Comparison of ENCODE assay signal across 26 mouse cellular contexts in genomic region chr15:23455344-23455743, GRCm38 (mm10).
A peak's percentile ranks its signal among the peaks of the same experiment; 100 is the strongest.
DNase-seq lines count a peak whose midpoint lies in the region; ATAC-seq and TF ChIP-seq lines count a peak whose summit lies in the region.
"Had no signal": no experiment of that assay in that cellular context is flagged by ENCODE, and none has a peak within 500 bp of the region (broad histone marks: within the 10 kb centered on the region; RNA-seq: fewer than 3 reads in every experiment).

No protein-coding gene starts in this region.

- peak overlapping the region; percentile 34; the same call in 1 of the 2 replicates for H3K27ac ChIP-seq in hindbrain, embryonic 15.5 days (replicated peaks)
- no peak overlapping the region for H3K27ac ChIP-seq in hindbrain, embryonic 10.5 days
- no peak overlapping the region for H3K27ac ChIP-seq in hindbrain, postnatal 0 days
- H3K27ac ChIP-seq: embryonic facial prominence, embryonic 13.5 days; forebrain, embryonic 10.5 days; forebrain, embryonic 15.5 days; heart, embryonic 10.5 days; heart, embryonic 15.5 days; left cerebral cortex, adult 2 months; limb, embryonic 12.5 days; liver, embryonic 15.5 days; midbrain, embryonic 12.5 days had no signal

- H3K9ac ChIP-seq in hindbrain, embryonic 15.5 days = no peak overlapping the region
- no peak overlapping the region for H3K9ac ChIP-seq in hindbrain, postnatal 0 days (replicated peaks; ENCODE audit: low read length)
- H3K9ac ChIP-seq: embryonic facial prominence, embryonic 13.5 days; forebrain, embryonic 15.5 days; heart, embryonic 15.5 days; limb, embryonic 12.5 days; liver, embryonic 15.5 days; lung, embryonic 14.5 days; midbrain, embryonic 12.5 days had no signal

- no peaks in the 10 kb centered on the region for H3K36me3 ChIP-seq in hindbrain, embryonic 15.5 days
- no peaks in the 10 kb centered on the region for H3K36me3 ChIP-seq in hindbrain, embryonic 10.5 days
- no peaks in the 10 kb centered on the region for H3K36me3 ChIP-seq in hindbrain, postnatal 0 days (ENCODE audit: insufficient read depth, low read length)
- H3K36me3 ChIP-seq: embryonic facial prominence, embryonic 13.5 days; forebrain, embryonic 10.5 days; forebrain, embryonic 15.5 days; heart, embryonic 10.5 days; heart, embryonic 15.5 days; limb, embryonic 12.5 days; liver, embryonic 15.5 days; midbrain, embryonic 12.5 days had no signal

- H3K4me2 ChIP-seq in hindbrain, embryonic 15.5 days = no peak overlapping the region
- no peak overlapping the region for H3K4me2 ChIP-seq in hindbrain, postnatal 0 days (ENCODE audit: low read depth, low read length)
- H3K4me2 ChIP-seq: embryonic facial prominence, embryonic 13.5 days; forebrain, embryonic 15.5 days; heart, embryonic 15.5 days; limb, embryonic 12.5 days; liver, embryonic 15.5 days; lung, embryonic 14.5 days; midbrain, embryonic 12.5 days had no signal

- WGBS in hindbrain, embryonic 15.5 days = 71% methylated on average over 7 of the region's 7 CpGs
- WGBS in hindbrain, embryonic 10.5 days = 87% methylated on average over 7 of the region's 7 CpGs
- WGBS in hindbrain, postnatal 0 days = 69% methylated on average over 7 of the region's 7 CpGs

- no peaks in the 10 kb centered on the region; the same call in 1 of the 2 replicates for H3K4me1 ChIP-seq in hindbrain, embryonic 15.5 days (replicated peaks)
- no peaks in the 10 kb centered on the region for H3K4me1 ChIP-seq in hindbrain, embryonic 10.5 days (replicated peaks)
- no peaks in the 10 kb centered on the region for H3K4me1 ChIP-seq in hindbrain, postnatal 0 days (ENCODE audit: insufficient read depth, low read length)
- H3K4me1 ChIP-seq: forebrain, embryonic 10.5 days; heart, embryonic 10.5 days; limb, embryonic 12.5 days; liver, embryonic 15.5 days had no signal

- no peaks in the 10 kb centered on the region for H3K27me3 ChIP-seq in hindbrain, embryonic 15.5 days
- H3K27me3 ChIP-seq in hindbrain, embryonic 10.5 days (ENCODE audit: insufficient read depth, poor library complexity, severe bottlenecking) = no peaks in the 10 kb centered on the region
- no peaks in the 10 kb centered on the region for H3K27me3 ChIP-seq in hindbrain, postnatal 0 days (ENCODE audit: insufficient read depth, low read length)
- H3K27me3 ChIP-seq: embryonic facial prominence, embryonic 13.5 days; forebrain, embryonic 15.5 days; heart, embryonic 15.5 days; limb, embryonic 12.5 days; liver, embryonic 15.5 days; midbrain, embryonic 12.5 days; Patski had no signal

- no peak for ATAC-seq in hindbrain, embryonic 15.5 days (ENCODE audit: low FRiP score, low read depth)
- ATAC-seq in hindbrain, postnatal 0 days = no peak
- ATAC-seq: forebrain, embryonic 15.5 days; intestine, postnatal 0 days; Patski had no signal

- no peaks in the 10 kb centered on the region for H3K9me3 ChIP-seq in hindbrain, embryonic 15.5 days
- H3K9me3 ChIP-seq in hindbrain, embryonic 10.5 days = no peaks in the 10 kb centered on the region
- no peaks in the 10 kb centered on the region for H3K9me3 ChIP-seq in hindbrain, postnatal 0 days (ENCODE audit: low read length)
- H3K9me3 ChIP-seq: embryonic facial prominence, embryonic 13.5 days; forebrain, embryonic 10.5 days; forebrain, embryonic 15.5 days; heart, embryonic 10.5 days; heart, embryonic 15.5 days; limb, embryonic 12.5 days; liver, embryonic 15.5 days; midbrain, embryonic 12.5 days had no signal

- peak; percentile 32 to 37 for DNase-seq in cerebellum, postnatal 10 days
- DNase-seq in cerebellum, adult 9-10 months = no peak
- DNase-seq in hindbrain, embryonic 10.5 days (ENCODE audit: low spot score) = no peak
- peak; percentile 36 for DNase-seq in brain, adult 2 months (ENCODE audit: low read depth, low spot score)
- DNase-seq in hindbrain, postnatal 0 days (ENCODE audit: low spot score) = peak; percentile 15
- DNase-seq in layer of hippocampus, postnatal 10 days (ENCODE audit: low spot score in 2 of 2) = no peak
- DNase-seq in kidney, postnatal 10 days = no peak
- DNase-seq: adrenal gland, postnatal 14 days; gastrocnemius, postnatal 25 days; heart, adult 11 months; kidney, adult 9 months; kidney, postnatal 14 days; lung, embryonic 14.5 days; lung, postnatal 36 days had no signal

- TF ChIP-seq CTCF in hindbrain, postnatal 0 days (IDR thresholded peaks at IDR 0.05; ENCODE audit: low read depth) = no peak

- no peak overlapping the region for H3K4me3 ChIP-seq in hindbrain, embryonic 15.5 days
- no peak overlapping the region for H3K4me3 ChIP-seq in hindbrain, embryonic 10.5 days
- H3K4me3 ChIP-seq in hindbrain, postnatal 0 days (ENCODE audit: low read length) = no peak overlapping the region
- H3K4me3 ChIP-seq: embryonic facial prominence, embryonic 13.5 days; forebrain, embryonic 10.5 days; forebrain, embryonic 15.5 days; heart, embryonic 10.5 days; heart, embryonic 15.5 days; left cerebral cortex, adult 2 months; limb, embryonic 12.5 days; liver, embryonic 15.5 days; midbrain, embryonic 12.5 days had no signal

Comparison
In these comparisons a context has a peak if more than half of its experiments do, and no peak if none do; other contexts are left out.
1. DNase-seq: peak in cerebellum, postnatal 10 days (2 of 2), brain, adult 2 months (single experiment) and hindbrain, postnatal 0 days (single experiment); none in cerebellum, adult 9-10 months (single experiment), hindbrain, embryonic 10.5 days (single experiment), layer of hippocampus, postnatal 10 days (0 of 2) and kidney, postnatal 10 days (single experiment).